ENCODE assay signal across 18 mouse cellular contexts in the genomic region with DNA sequence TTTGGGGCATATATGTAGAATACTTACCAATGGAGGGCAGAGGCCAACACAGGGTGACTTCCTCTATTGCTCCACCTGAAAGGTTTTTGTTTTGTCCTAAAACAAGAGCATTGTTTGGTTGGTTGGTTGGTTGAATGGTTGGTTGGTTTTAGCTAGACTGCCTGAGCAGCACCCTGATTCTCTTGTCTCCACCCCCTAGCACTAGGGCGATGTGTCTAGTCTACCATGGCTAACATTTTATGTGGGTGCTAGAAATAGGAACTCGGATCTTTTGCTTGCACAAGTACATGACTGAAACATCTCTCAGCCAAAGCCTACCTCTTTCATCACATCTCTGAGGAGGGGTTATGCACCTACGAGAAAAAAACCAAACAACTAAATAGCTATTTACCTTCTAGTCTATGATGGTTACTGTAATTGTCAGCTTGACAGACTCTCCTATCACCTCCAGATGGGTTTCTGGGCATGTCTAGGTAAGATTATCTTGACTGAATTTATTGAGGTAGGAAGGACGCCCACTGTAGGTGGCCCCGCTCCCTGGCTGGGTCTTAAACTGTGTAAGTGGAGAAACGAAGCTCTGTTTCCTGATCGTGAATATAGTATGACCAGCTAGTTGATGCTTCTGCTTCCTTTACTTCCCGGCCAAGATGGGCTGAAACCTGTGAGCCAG.
DNase-seq lines count a peak whose midpoint lies in the region; ATAC-seq lines count a peak whose summit lies in the region.
"Had no signal": no experiment of that assay in that cellular context is flagged by ENCODE, and none has a peak within 500 bp of the region (broad histone marks: within the 10 kb centered on the region; RNA-seq: fewer than 3 reads in every experiment).

No protein-coding gene starts in this region.

- peaks cover 50% of the 10 kb centered on the region for H3K4me1 ChIP-seq in liver, embryonic 16.5 days (ENCODE audit: control insufficient read depth, low read depth, low read length)
- no peaks in the 10 kb centered on the region for H3K4me1 ChIP-seq in forebrain, embryonic 11.5 days (replicated peaks; ENCODE audit: control insufficient read depth, insufficient read depth, low read length)
- no peaks in the 10 kb centered on the region for H3K4me1 ChIP-seq in midbrain, embryonic 13.5 days (replicated peaks)
- H3K4me1 ChIP-seq in limb, embryonic 10.5 days, result 0 out of 2 replicates have a peak, but pooled peaks cover 2% of the 10 kb centered on the region
- H3K4me1 ChIP-seq: hindbrain, embryonic 15.5 days had no signal

- H3K9me3 ChIP-seq in liver, embryonic 16.5 days (replicated peaks; ENCODE audit: control insufficient read depth, low read length), result no peaks in the 10 kb centered on the region
- no peaks in the 10 kb centered on the region for H3K9me3 ChIP-seq in forebrain, embryonic 11.5 days (ENCODE audit: control insufficient read depth, low read length)
- no peaks in the 10 kb centered on the region for H3K9me3 ChIP-seq in midbrain, embryonic 13.5 days
- no peaks in the 10 kb centered on the region for H3K9me3 ChIP-seq in limb, embryonic 10.5 days (replicated peaks)
- H3K9me3 ChIP-seq: heart, embryonic 15.5 days; hindbrain, embryonic 15.5 days had no signal

- H3K36me3 ChIP-seq in liver, embryonic 16.5 days (ENCODE audit: control insufficient read depth, insufficient read depth), result no peaks in the 10 kb centered on the region; the same call in 1 of the 2 replicates
- H3K36me3 ChIP-seq in forebrain, embryonic 11.5 days (ENCODE audit: control insufficient read depth, insufficient read depth, low read length), result no peaks in the 10 kb centered on the region
- H3K36me3 ChIP-seq in midbrain, embryonic 13.5 days, result no peaks in the 10 kb centered on the region
- H3K36me3 ChIP-seq in limb, embryonic 10.5 days, result peaks cover 31% of the 10 kb centered on the region
- H3K36me3 ChIP-seq: hindbrain, embryonic 15.5 days had no signal

- peak overlapping the region; percentile 41 for H3K4me2 ChIP-seq in liver, embryonic 16.5 days (ENCODE audit: low read depth, low read length)
- no peak overlapping the region for H3K4me2 ChIP-seq in forebrain, embryonic 11.5 days (ENCODE audit: low read depth, low read length, severe bottlenecking)
- no peak overlapping the region for H3K4me2 ChIP-seq in midbrain, embryonic 13.5 days (replicated peaks)
- H3K4me2 ChIP-seq: heart, embryonic 15.5 days; hindbrain, embryonic 15.5 days had no signal

- ATAC-seq in erythroid progenitor cell, adult 5-6 weeks (replicated peaks; ENCODE audit: low FRiP score, poor library complexity, severe bottlenecking), result 0 out of 2 replicates have a peak, but pooled peaks have one; percentile 23
- peak; percentile 32 for ATAC-seq in liver, embryonic 16.5 days (ENCODE audit: low read depth)
- no peak for ATAC-seq in forebrain, embryonic 11.5 days (replicated peaks; ENCODE audit: low FRiP score)
- no peak for ATAC-seq in midbrain, embryonic 13.5 days
- ATAC-seq: forebrain, embryonic 14.5 days; midbrain, embryonic 16.5 days had no signal

- H3K9ac ChIP-seq in liver, embryonic 16.5 days (ENCODE audit: low read depth, low read length), result 0 out of 2 replicates have a peak overlapping the region, but pooled peaks have one; percentile 15
- no peak overlapping the region for H3K9ac ChIP-seq in forebrain, embryonic 11.5 days (ENCODE audit: low read length)
- H3K9ac ChIP-seq in midbrain, embryonic 13.5 days (replicated peaks), result no peak overlapping the region
- H3K9ac ChIP-seq: heart, embryonic 15.5 days; hindbrain, embryonic 15.5 days had no signal

- peak; percentile 39 to 50 for DNase-seq in spleen, postnatal 10 days (ENCODE audit: low spot score in 2 of 2)
- DNase-seq in spleen, postnatal 14 days (ENCODE audit: low spot score in 2 of 2), result no peak
- DNase-seq in forebrain, embryonic 11.5 days (ENCODE audit: low spot score), result no peak
- DNase-seq in cerebellum, postnatal 25 days, result no peak
- no peak for DNase-seq in limb, embryonic 10.5 days (ENCODE audit: low spot score)
- DNase-seq: cerebellum, adult 18-20 months; heart, adult 11 months; kidney, adult 11 months; kidney, postnatal 4 days; lung, adult 18-20 months; lung, postnatal 36 days had no signal

- peak overlapping the region; percentile 83 for H3K27ac ChIP-seq in liver, embryonic 16.5 days (ENCODE audit: low read length)
- no peak overlapping the region for H3K27ac ChIP-seq in forebrain, embryonic 11.5 days (ENCODE audit: low read depth, low read length)
- no peak overlapping the region for H3K27ac ChIP-seq in midbrain, embryonic 13.5 days
- no peak overlapping the region for H3K27ac ChIP-seq in limb, embryonic 10.5 days
- H3K27ac ChIP-seq: heart, embryonic 15.5 days; hindbrain, embryonic 15.5 days had no signal

- no peaks in the 10 kb centered on the region for H3K27me3 ChIP-seq in liver, embryonic 16.5 days (ENCODE audit: control insufficient read depth, insufficient read depth, low read depth, low read length)
- no peaks in the 10 kb centered on the region for H3K27me3 ChIP-seq in forebrain, embryonic 11.5 days (ENCODE audit: control insufficient read depth, insufficient read depth, low read length)
- H3K27me3 ChIP-seq in midbrain, embryonic 13.5 days, result no peaks in the 10 kb centered on the region
- H3K27me3 ChIP-seq in limb, embryonic 10.5 days (ENCODE audit: low read depth, poor library complexity, severe bottlenecking), result no peaks in the 10 kb centered on the region
- H3K27me3 ChIP-seq: heart, embryonic 15.5 days; hindbrain, embryonic 15.5 days had no signal

- 50% methylated on average over 8 of the region's 8 CpGs for WGBS in liver, embryonic 16.5 days (ENCODE audit: insufficient replicate concordance)
- 92% methylated on average over 8 of the region's 8 CpGs for WGBS in forebrain, embryonic 11.5 days
- WGBS in midbrain, embryonic 13.5 days, result 96% methylated on average over 8 of the region's 8 CpGs
- 93% methylated on average over 8 of the region's 8 CpGs for WGBS in limb, embryonic 10.5 days

- H3K4me3 ChIP-seq in liver, embryonic 16.5 days (ENCODE audit: low read depth, low read length), result 0 out of 2 replicates have a peak overlapping the region, but pooled peaks have one; percentile 18
- no peak overlapping the region for H3K4me3 ChIP-seq in forebrain, embryonic 11.5 days (ENCODE audit: low read depth, low read length)
- no peak overlapping the region for H3K4me3 ChIP-seq in midbrain, embryonic 13.5 days (replicated peaks)
- H3K4me3 ChIP-seq in limb, embryonic 10.5 days, result no peak overlapping the region
- H3K4me3 ChIP-seq: heart, embryonic 15.5 days; hindbrain, embryonic 15.5 days had no signal

Comparison
In these comparisons a context has a peak if more than half of its experiments do, and no peak if none do; other contexts are left out.
1. DNase-seq: peak in spleen, postnatal 10 days (2 of 2); none in spleen, postnatal 14 days (0 of 2), forebrain, embryonic 11.5 days (single experiment), cerebellum, postnatal 25 days (0 of 2) and limb, embryonic 10.5 days (single experiment).
2. ATAC-seq: peak in erythroid progenitor cell, adult 5-6 weeks (single experiment) and liver, embryonic 16.5 days (single experiment); none in forebrain, embryonic 11.5 days (single experiment) and midbrain, embryonic 13.5 days (single experiment).